Mouse (Mus musculus): ENCODE results near the gene Zfp420. TPM values are rescaled to one million over a fixed set of nuclear protein-coding genes. Genes with fewer than 3 reads are reported as not detected.

Zfp420 gene
- 0.91 and 0.97 TPM in 2 replicates for polyA plus RNA-seq (2015; fragmentation: Nextera tagmentation; extraction: Ambion mirVana)

DNA sequence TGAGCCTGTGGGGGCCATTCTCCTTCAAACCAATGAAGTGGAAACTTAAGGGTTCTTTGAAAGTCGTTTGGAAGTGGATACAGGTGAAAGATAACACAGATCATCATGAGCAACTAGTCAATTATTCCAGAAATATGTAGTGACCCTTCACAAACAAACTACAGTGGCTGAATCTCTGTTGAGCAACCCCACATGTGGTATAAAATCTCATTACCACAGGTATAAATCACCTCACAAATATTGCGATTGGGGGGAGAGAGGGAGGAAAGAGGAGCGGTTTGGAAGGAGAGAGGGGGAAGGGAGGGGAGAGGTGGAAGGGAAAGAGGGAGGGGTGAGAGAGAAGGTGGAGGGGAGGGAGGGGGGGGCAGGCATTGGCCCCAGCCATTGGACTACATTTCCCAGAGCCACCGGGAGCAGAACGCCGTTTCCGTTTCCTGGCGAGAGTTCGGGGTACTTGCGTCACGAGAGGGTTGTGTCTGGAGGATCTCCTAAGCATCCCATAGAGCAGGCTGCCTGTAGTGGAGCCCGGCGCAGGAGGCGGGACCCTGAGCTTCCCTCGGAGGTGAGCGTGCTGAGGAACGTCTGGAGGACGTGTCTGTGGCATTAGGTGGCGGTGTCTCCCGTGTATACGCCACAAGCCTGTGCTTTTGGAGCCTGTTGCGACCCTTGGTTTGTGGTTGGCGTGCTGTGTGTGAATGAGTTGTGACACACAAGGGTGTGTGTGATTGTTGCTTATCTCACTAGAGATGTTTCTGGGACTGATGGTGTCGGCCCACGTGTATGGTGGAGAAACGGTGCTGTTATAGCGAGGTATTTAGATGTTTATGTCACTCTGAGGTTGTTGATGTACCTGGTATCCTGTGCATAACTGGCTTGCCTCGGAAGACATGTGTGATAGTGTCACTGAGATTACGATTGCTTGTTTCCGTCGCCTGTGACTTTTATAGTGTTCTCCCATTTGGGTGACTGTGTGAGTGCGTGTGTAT lies at the start of gene Zfp420:
Gene Zfp420, plus strand, starts transcription at position 448 of the 986 bp plus-strand sequence.
- 5% methylated on average over 32 of the region's 32 CpGs for WGBS (ENCODE audit: insufficient replicate concordance)
- peaks cover 13% of the 10 kb centered on the region for H3K4me1 ChIP-seq (replicated peaks)
- H3K9me3 ChIP-seq (replicated peaks), result no peaks in the 10 kb centered on the region
- peak within 1 kb of the TSS; percentile 80 for H3K4me2 ChIP-seq
- H3K27ac ChIP-seq (replicated peaks), result no peak within 1 kb of the TSS
- no peaks in the 10 kb centered on the region for H3K36me3 ChIP-seq (replicated peaks)
- peak; percentile 92 for ATAC-seq (ENCODE audit: insufficient read depth)
- peak within 1 kb of the TSS; percentile 62 for H3K4me3 ChIP-seq (replicated peaks)
- H3K27me3 ChIP-seq, result no peaks in the 10 kb centered on the region
- H3K9ac ChIP-seq, result peak within 1 kb of the TSS; percentile 49

DNA sequence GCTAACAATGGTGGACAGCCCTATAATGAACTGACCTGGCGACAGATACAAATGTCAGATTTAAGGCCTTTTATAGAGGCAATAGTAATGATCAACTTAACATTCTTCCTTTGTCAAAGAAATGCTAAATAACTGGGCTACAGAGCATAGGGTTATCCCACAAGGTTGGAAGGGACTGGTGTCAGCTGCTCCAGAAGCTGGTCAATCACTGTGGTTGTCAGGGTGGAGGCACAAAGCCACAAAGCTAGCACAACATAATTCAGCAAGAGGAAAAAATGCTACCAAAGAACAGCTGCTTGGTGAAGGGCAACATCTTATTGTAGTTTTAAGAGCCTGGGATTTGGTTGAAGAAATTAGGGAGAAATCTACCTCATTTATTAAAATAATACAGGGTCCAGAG lies 47.5 kb upstream of the Zfp420 start:
- H3K27me3 ChIP-seq, result no peaks in the 10 kb centered on the region
- no peaks in the 10 kb centered on the region for H3K9me3 ChIP-seq (replicated peaks)
- 68% methylated on average over 1 of the region's 1 CpGs for WGBS (ENCODE audit: insufficient replicate concordance)
- H3K4me1 ChIP-seq (replicated peaks), result peaks cover 31% of the 10 kb centered on the region
- no peak overlapping the region for H3K4me3 ChIP-seq (replicated peaks)
- no peak for ATAC-seq (ENCODE audit: insufficient read depth)
- no peak overlapping the region for H3K9ac ChIP-seq
- H3K4me2 ChIP-seq, result no peak overlapping the region
- no peaks in the 10 kb centered on the region for H3K36me3 ChIP-seq (replicated peaks)
- H3K27ac ChIP-seq (replicated peaks), result no peak overlapping the region

GRCm38 (mm10) chr7:29814381-29814780 lies 45.4 kb upstream of the Zfp420 start:
- Histone ChIP-seq H3K27me3 (no peaks in the 10 kb centered on the region), H3K4me1 (replicated peaks) (peaks cover 47% of the 10 kb centered on the region), H3K27ac (replicated peaks) (no peak overlapping the region), H3K36me3 (replicated peaks) (no peaks in the 10 kb centered on the region), H3K4me3 (replicated peaks) (no peak overlapping the region), H3K9ac (no peak overlapping the region), H3K4me2 (peak overlapping the region; percentile 91; the same call in 1 of the 2 replicates), H3K9me3 (replicated peaks) (no peaks in the 10 kb centered on the region)
- ATAC-seq (ENCODE audit: insufficient read depth), result no peak
- 79% methylated on average over 2 of the region's 2 CpGs for WGBS (ENCODE audit: insufficient replicate concordance)

DNA sequence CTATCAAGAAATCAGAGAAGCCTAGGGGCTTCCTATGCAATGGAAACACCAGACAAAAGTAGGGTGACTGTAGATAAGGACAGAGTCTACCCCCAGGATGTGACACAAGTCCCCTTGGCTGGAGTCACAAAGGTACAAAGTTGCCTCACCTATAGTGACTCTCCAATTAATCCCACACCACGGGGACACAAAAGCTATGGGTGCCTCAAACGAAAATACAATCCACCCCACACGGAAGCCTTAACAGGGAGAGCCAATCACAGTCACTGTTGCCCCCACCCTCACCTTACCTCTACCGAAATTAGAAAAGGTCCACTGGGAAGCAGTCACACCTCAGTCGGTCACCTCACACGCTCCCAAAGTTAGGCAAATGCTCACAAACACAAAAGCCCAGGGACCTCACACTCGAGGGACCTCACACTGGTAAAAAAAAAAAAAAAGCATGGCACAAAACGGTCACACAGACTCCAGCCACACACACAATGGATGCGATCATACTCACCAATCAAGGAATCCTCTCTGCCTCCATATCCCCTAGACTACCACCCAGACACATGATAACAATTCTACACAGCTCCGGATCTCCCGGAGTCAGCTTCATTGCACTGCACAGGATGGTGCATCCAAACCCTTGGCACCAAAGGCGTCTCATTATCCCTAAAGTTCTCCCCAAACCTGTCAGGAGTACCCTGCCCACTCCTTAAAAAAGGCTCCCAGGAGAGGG lies 44.6 kb upstream of the Zfp420 start:
- Histone ChIP-seq H3K9me3 (replicated peaks) (no peaks in the 10 kb centered on the region), H3K36me3 (replicated peaks) (no peaks in the 10 kb centered on the region), H3K4me1 (replicated peaks) (peaks cover 52% of the 10 kb centered on the region), H3K27me3 (no peaks in the 10 kb centered on the region), H3K4me2 (peak overlapping the region; percentile 91), H3K9ac (peak overlapping the region; percentile 69), H3K4me3 (replicated peaks) (peak overlapping the region; percentile 76), H3K27ac (replicated peaks) (peak overlapping the region; percentile 39)
- 3% methylated on average over 12 of the region's 12 CpGs for WGBS (ENCODE audit: insufficient replicate concordance)
- ATAC-seq (ENCODE audit: insufficient read depth), result peak; percentile 30

- peak within 1 kb of the TSS; percentile 69 for H3K9ac ChIP-seq
- H3K4me1 ChIP-seq (replicated peaks), result peaks cover 52% of the 10 kb centered on the region
- H3K4me2 ChIP-seq, result peak within 1 kb of the TSS; percentile 91
- H3K27ac ChIP-seq (replicated peaks), result peak within 1 kb of the TSS; percentile 82
- WGBS (ENCODE audit: insufficient replicate concordance), result under 1% methylated on average over 26 of the region's 26 CpGs
- peaks cover 2% of the 10 kb centered on the region; the same call in 1 of the 2 replicates for H3K36me3 ChIP-seq (replicated peaks)
- no peaks in the 10 kb centered on the region for H3K27me3 ChIP-seq
- ATAC-seq (ENCODE audit: insufficient read depth), result peak; percentile 94
- peak within 1 kb of the TSS; percentile 76 for H3K4me3 ChIP-seq (replicated peaks)
- H3K9me3 ChIP-seq (replicated peaks), result no peaks in the 10 kb centered on the region
These were observed 43.8 kb upstream of the Zfp420 start, which contains the start of gene Zfp790 for GRCm38 (mm10) chr7:29815910-29816429. TSS of gene Zfp790 (plus strand) at chr7:29816114.

GRCm38 (mm10) chr7:29818619-29819254 lies 41.0 kb upstream of the Zfp420 start:
- Histone ChIP-seq H3K9ac (peak overlapping the region; percentile 63), H3K36me3 (replicated peaks) (peaks cover 27% of the 10 kb centered on the region), H3K4me1 (replicated peaks) (peaks cover 48% of the 10 kb centered on the region), H3K4me2 (peak overlapping the region; percentile 72), H3K9me3 (replicated peaks) (no peaks in the 10 kb centered on the region), H3K27me3 (no peaks in the 10 kb centered on the region), H3K27ac (replicated peaks) (peak overlapping the region; percentile 78), H3K4me3 (replicated peaks) (peak overlapping the region; percentile 72)
- WGBS (ENCODE audit: insufficient replicate concordance), result 2% methylated on average over 12 of the region's 12 CpGs
- ATAC-seq (ENCODE audit: insufficient read depth), result peak; percentile 49

DNA sequence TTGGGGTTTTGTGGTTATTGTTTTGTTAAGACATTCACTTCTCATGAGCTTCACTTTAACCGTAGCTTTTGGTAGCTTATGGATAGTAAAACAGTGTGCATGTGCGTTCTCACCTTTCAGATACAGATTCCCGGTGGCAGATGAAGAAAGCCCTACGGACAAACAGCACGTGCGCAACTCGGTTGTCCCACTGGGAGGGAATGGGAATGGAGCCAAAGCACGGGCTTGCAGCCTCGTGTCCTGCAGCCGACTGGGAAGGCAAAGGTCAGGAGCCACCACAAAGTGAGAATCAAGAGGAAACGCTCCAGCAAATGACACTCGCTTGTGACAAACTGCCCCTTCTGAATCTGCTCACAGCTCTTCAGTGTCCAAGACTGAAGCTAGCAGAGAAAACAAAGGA lies 31.8 kb upstream of the Zfp420 start:
- Histone ChIP-seq H3K4me3 (replicated peaks) (no peak overlapping the region), H3K4me1 (replicated peaks) (no peaks in the 10 kb centered on the region), H3K36me3 (replicated peaks) (peaks cover 70% of the 10 kb centered on the region), H3K27ac (replicated peaks) (no peak overlapping the region), H3K9me3 (replicated peaks) (peaks cover 6% of the 10 kb centered on the region; the same call in 1 of the 2 replicates), H3K4me2 (no peak overlapping the region), H3K9ac (no peak overlapping the region), H3K27me3 (no peaks in the 10 kb centered on the region)
- WGBS (ENCODE audit: insufficient replicate concordance), result 83% methylated on average over 12 of the region's 12 CpGs
- no peak for ATAC-seq (ENCODE audit: insufficient read depth)

DNA sequence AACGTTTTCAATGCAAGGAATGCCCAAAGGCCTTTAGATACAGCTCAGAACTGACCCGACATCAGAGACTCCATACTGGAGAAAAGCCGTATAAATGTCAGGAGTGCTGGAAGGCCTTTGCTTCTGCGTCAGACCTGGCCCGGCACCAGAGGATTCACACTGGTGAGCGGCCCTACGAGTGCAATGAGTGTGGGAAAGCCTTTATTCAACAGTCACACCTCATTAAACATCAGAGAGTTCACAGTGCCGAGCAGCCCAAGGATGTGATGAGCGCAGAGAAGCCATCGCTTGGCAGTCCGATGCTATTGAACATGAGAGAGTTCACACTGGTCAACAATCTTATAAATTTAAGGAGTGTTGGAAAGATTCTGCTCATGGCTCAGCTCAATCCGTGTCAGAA lies 30.0 kb upstream of the Zfp420 start:
- H3K36me3 ChIP-seq (replicated peaks), result peaks cover 58% of the 10 kb centered on the region

DNA sequence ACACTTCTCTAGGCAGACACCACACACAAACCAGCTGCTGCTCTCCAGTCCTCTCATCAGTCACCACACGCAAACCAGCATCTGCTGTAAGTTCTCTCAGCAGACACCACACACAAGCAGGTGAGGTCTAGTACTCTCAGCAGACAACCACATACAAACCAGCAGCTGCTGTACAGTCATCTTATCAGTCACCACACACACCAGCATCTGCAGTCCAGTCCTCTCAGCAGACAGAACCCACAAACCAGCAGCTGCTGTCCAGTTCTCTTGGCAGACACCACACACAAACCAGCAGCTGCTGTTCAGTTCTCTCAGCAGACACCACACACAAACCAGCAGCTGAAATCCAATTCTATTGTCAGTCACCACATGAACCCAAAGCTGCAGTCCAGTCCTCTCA lies 23.0 kb upstream of the Zfp420 start:
- no peak overlapping the region for H3K27ac ChIP-seq (replicated peaks)
- no peaks in the 10 kb centered on the region for H3K4me1 ChIP-seq (replicated peaks)
- H3K9ac ChIP-seq, result no peak overlapping the region
- H3K4me3 ChIP-seq (replicated peaks), result no peak overlapping the region
- WGBS (ENCODE audit: insufficient replicate concordance), result 74% methylated on average over 1 of the region's 1 CpGs
- H3K4me2 ChIP-seq, result no peak overlapping the region
- no peaks in the 10 kb centered on the region for H3K9me3 ChIP-seq (replicated peaks)
- no peaks in the 10 kb centered on the region for H3K27me3 ChIP-seq
- no peak for ATAC-seq (ENCODE audit: insufficient read depth)
- H3K36me3 ChIP-seq (replicated peaks), result 0 out of 2 replicates have a peak, but pooled peaks cover 3% of the 10 kb centered on the region

More for the DNA sequence above, 30.0 kb upstream of the Zfp420 start:
- H3K9ac ChIP-seq, result no peak overlapping the region
- ATAC-seq (ENCODE audit: insufficient read depth), result no peak
- no peaks in the 10 kb centered on the region for H3K4me1 ChIP-seq (replicated peaks)
- H3K4me2 ChIP-seq, result no peak overlapping the region
- no peak overlapping the region for H3K27ac ChIP-seq (replicated peaks)
- no peaks in the 10 kb centered on the region for H3K27me3 ChIP-seq
- H3K4me3 ChIP-seq (replicated peaks), result no peak overlapping the region
- peaks cover 6% of the 10 kb centered on the region; the same call in 1 of the 2 replicates for H3K9me3 ChIP-seq (replicated peaks)
- WGBS (ENCODE audit: insufficient replicate concordance), result 86% methylated on average over 12 of the region's 12 CpGs

DNA sequence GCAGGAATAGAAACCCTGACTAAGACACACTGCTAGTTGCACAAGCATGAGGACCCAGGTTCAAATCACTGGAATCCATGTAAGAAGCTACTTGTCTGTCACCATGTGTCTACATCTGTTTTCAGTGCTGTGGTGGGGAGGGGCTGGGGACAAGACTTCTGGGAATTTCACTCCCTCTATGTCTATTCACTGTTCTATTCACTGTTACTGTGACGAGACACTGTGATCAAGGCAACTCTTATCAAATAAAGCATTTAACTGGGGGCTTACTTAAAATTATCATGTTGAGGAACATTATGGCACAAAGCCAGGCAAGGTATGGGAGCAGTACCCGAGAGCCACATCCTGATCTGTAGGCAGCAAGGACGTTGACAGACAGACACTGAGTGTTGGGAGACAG lies 20.5 kb upstream of the Zfp420 start:
- Histone ChIP-seq H3K27ac (replicated peaks) (no peak overlapping the region), H3K27me3 (no peaks in the 10 kb centered on the region), H3K9ac (no peak overlapping the region), H3K4me1 (replicated peaks) (no peaks in the 10 kb centered on the region), H3K36me3 (replicated peaks) (no peaks in the 10 kb centered on the region), H3K9me3 (replicated peaks) (no peaks in the 10 kb centered on the region), H3K4me3 (replicated peaks) (no peak overlapping the region), H3K4me2 (no peak overlapping the region)
- 52% methylated on average over 3 of the region's 3 CpGs for WGBS (ENCODE audit: insufficient replicate concordance)
- no peak for ATAC-seq (ENCODE audit: insufficient read depth)

All from liver, embryonic 15.5 days (tissue).